In genomic region chr11:103810631-103811030, GRCm38 (mm10) we compare ENCODE assay signal across 9 mouse cellular contexts. TPM values are rescaled to one million over a fixed set of nuclear protein-coding genes. Genes with fewer than 3 reads are reported as not detected.
DNase-seq lines count a peak whose midpoint lies in the region; ATAC-seq and TF ChIP-seq lines count a peak whose summit lies in the region.
"Had no signal": no experiment of that assay in that cellular context is flagged by ENCODE, and none has a peak within 500 bp of the region (broad histone marks: within the 10 kb centered on the region; RNA-seq: fewer than 3 reads in every experiment).

No protein-coding gene starts in this region.

- 0 out of 2 replicates have a peak overlapping the region, but pooled peaks have one; percentile 55 for H3K9ac ChIP-seq in kidney, embryonic 14.5 days (ENCODE audit: low read depth, low read length)
- H3K9ac ChIP-seq in embryonic facial prominence, embryonic 15.5 days, result no peak overlapping the region
- 0 out of 2 replicates have a peak overlapping the region, but pooled peaks have one; percentile 50 for H3K9ac ChIP-seq in intestine, embryonic 15.5 days
- peak overlapping the region; percentile 83 for H3K9ac ChIP-seq in midbrain, postnatal 0 days (replicated peaks; ENCODE audit: low read length, poor library complexity, severe bottlenecking)

- WGBS in kidney, embryonic 14.5 days, result 13% methylated on average over 12 of the region's 12 CpGs
- WGBS in embryonic facial prominence, embryonic 15.5 days, result 16% methylated on average over 12 of the region's 12 CpGs
- 20% methylated on average over 12 of the region's 12 CpGs for WGBS in intestine, embryonic 15.5 days
- WGBS in midbrain, postnatal 0 days, result 24% methylated on average over 12 of the region's 12 CpGs

- no peak for ATAC-seq in kidney, embryonic 14.5 days (ENCODE audit: low FRiP score, low TSS enrichment)
- no peak for ATAC-seq in embryonic facial prominence, embryonic 15.5 days (ENCODE audit: insufficient number of reproducible peaks, low FRiP score, low TSS enrichment, low read depth)
- no peak for ATAC-seq in intestine, embryonic 15.5 days
- ATAC-seq in midbrain, postnatal 0 days (ENCODE audit: low FRiP score), result no peak

- no peak overlapping the region for H3K27ac ChIP-seq in kidney, embryonic 14.5 days (ENCODE audit: low read depth, low read length)
- H3K27ac ChIP-seq in embryonic facial prominence, embryonic 15.5 days (replicated peaks), result no peak overlapping the region
- no peak overlapping the region for H3K27ac ChIP-seq in intestine, embryonic 15.5 days
- H3K27ac ChIP-seq in midbrain, postnatal 0 days (ENCODE audit: low read depth, low read length), result peak overlapping the region; percentile 80

- H3K9me3 ChIP-seq in kidney, embryonic 14.5 days (ENCODE audit: control insufficient read depth, low read length), result no peaks in the 10 kb centered on the region
- H3K9me3 ChIP-seq in embryonic facial prominence, embryonic 15.5 days (replicated peaks), result no peaks in the 10 kb centered on the region
- no peaks in the 10 kb centered on the region for H3K9me3 ChIP-seq in intestine, embryonic 15.5 days
- no peaks in the 10 kb centered on the region for H3K9me3 ChIP-seq in midbrain, postnatal 0 days (ENCODE audit: low read length)

- peak overlapping the region; percentile 62 for H3K4me3 ChIP-seq in kidney, embryonic 14.5 days (ENCODE audit: low read length)
- H3K4me3 ChIP-seq in embryonic facial prominence, embryonic 15.5 days (replicated peaks), result peak overlapping the region; percentile 52
- peak overlapping the region; percentile 60 for H3K4me3 ChIP-seq in intestine, embryonic 15.5 days (replicated peaks)
- H3K4me3 ChIP-seq in midbrain, postnatal 0 days (ENCODE audit: low read depth, low read length), result peak overlapping the region; percentile 48

- peak overlapping the region; percentile 100 for H3K4me2 ChIP-seq in kidney, embryonic 14.5 days (replicated peaks; ENCODE audit: low read depth, low read length)
- H3K4me2 ChIP-seq in embryonic facial prominence, embryonic 15.5 days (replicated peaks), result peak overlapping the region; percentile 98
- peak overlapping the region; percentile 99 for H3K4me2 ChIP-seq in intestine, embryonic 15.5 days (replicated peaks)
- H3K4me2 ChIP-seq in midbrain, postnatal 0 days (ENCODE audit: low read depth, low read length, poor library complexity, severe bottlenecking), result peak overlapping the region; percentile 96

- DNase-seq in kidney, postnatal 10 days, result no peak
- DNase-seq in midbrain, postnatal 0 days (ENCODE audit: low spot score), result no peak
- DNase-seq in frontal cortex, postnatal 10 days (ENCODE audit: low spot score in 2 of 2), result no peak
- no peak for DNase-seq in retina, embryonic 14.5 days (ENCODE audit: low spot score)
- DNase-seq in layer of hippocampus, postnatal 36 days, result no peak

- TF ChIP-seq CTCF in midbrain, postnatal 0 days (IDR thresholded peaks at IDR 0.05), result no peak

- no peaks in the 10 kb centered on the region for H3K36me3 ChIP-seq in kidney, embryonic 14.5 days (ENCODE audit: control insufficient read depth, insufficient read depth, low read length)
- H3K36me3 ChIP-seq in embryonic facial prominence, embryonic 15.5 days, result no peaks in the 10 kb centered on the region
- no peaks in the 10 kb centered on the region for H3K36me3 ChIP-seq in intestine, embryonic 15.5 days
- H3K36me3 ChIP-seq in midbrain, postnatal 0 days (ENCODE audit: insufficient read depth, low read length), result no peaks in the 10 kb centered on the region
- H3K36me3 ChIP-seq: G1E had no signal

- H3K27me3 ChIP-seq in kidney, embryonic 14.5 days (ENCODE audit: control insufficient read depth, insufficient read depth, low read length), result peaks cover 70% of the 10 kb centered on the region
- peaks cover 82% of the 10 kb centered on the region for H3K27me3 ChIP-seq in embryonic facial prominence, embryonic 15.5 days
- H3K27me3 ChIP-seq in intestine, embryonic 15.5 days (replicated peaks), result peaks cover 62% of the 10 kb centered on the region
- H3K27me3 ChIP-seq in midbrain, postnatal 0 days (ENCODE audit: insufficient read depth, low read length), result no peaks in the 10 kb centered on the region

- H3K4me1 ChIP-seq in kidney, embryonic 14.5 days (ENCODE audit: control insufficient read depth, insufficient read depth, low read length), result peaks cover 14% of the 10 kb centered on the region
- peaks cover 22% of the 10 kb centered on the region for H3K4me1 ChIP-seq in embryonic facial prominence, embryonic 15.5 days
- H3K4me1 ChIP-seq in intestine, embryonic 15.5 days (replicated peaks), result peaks cover 20% of the 10 kb centered on the region
- H3K4me1 ChIP-seq in midbrain, postnatal 0 days (ENCODE audit: insufficient read depth, low read length), result peaks cover 5% of the 10 kb centered on the region; the same call in 1 of the 2 replicates

RNA-seq across cellular contexts. Expression of gene Wnt3, which starts 36.7 kb away (rescaled TPM):
- 0.09 TPM in 1 of 2 replicates, not detected in the other for polyA plus RNA-seq in kidney, embryonic 14.5 days (2014; fragmentation: Nextera tagmentation; extraction: Ambion mirVana)
- polyA plus RNA-seq in embryonic facial prominence, embryonic 15.5 days (2015; fragmentation: Nextera tagmentation; extraction: Ambion mirVana), result 8.7 and 8.8 TPM in 2 replicates
- polyA plus RNA-seq in intestine, embryonic 15.5 days (2015; fragmentation: Nextera tagmentation; extraction: Ambion mirVana), result 0.31 and 0.49 TPM in 2 replicates
- 12.5 and 13.2 TPM in 2 replicates for total RNA-seq in midbrain, postnatal 0 days (2014; rRNA removed)
- 11.6 and 11.7 TPM in 2 replicates for polyA plus RNA-seq in midbrain, postnatal 0 days (2015; fragmentation: Nextera tagmentation; extraction: Ambion mirVana)
- 1 to 10 TPM; 1.5 to 1.8 TPM for total RNA-seq in layer of hippocampus, postnatal 36 days (2021)
- polyA plus RNA-seq: G1E had no signal
